Mouse (Mus musculus) kidney, embryonic 15.5 days (tissue): ENCODE measurements around the gene Cd80. TPM values are rescaled to one million over a fixed set of nuclear protein-coding genes. Genes with fewer than 3 reads are reported as not detected.
A peak's percentile ranks its signal among the peaks of the same experiment; 100 is the strongest.

Experiments used
- ATAC-seq: fragments of 200-750 bp; cut with Nextera tagmentation; replicated peaks from 2 replicates; pipeline ENCODE4 v1.8.0; 2017; ENCODE audit warnings: moderate TSS enrichment; ENCODE audit not compliant: low FRiP score
- H3K27ac ChIP-seq: fragments of 300-500 bp; sonication (generic); 2 replicates; pipeline ENCODE4 v1.5.1; 2015; ENCODE audit warnings: mild to moderate bottlenecking, inconsistent platforms
- H3K27me3 ChIP-seq: fragments of 300-500 bp; sonication (generic); 2 replicates; pipeline ENCODE4 v1.6.1; 2015; ENCODE audit warnings: inconsistent platforms
- H3K36me3 ChIP-seq: fragments of 300-500 bp; sonication (generic); 2 replicates; pipeline ENCODE4 v1.6.1; 2015; ENCODE audit warnings: inconsistent platforms
- H3K4me1 ChIP-seq: fragments of 300-500 bp; sonication (generic); 2 replicates; pipeline ENCODE4 v1.6.1; 2015; ENCODE audit warnings: inconsistent platforms
- H3K4me2 ChIP-seq: fragments of 300-500 bp; sonication (generic); 2 replicates; pipeline ENCODE4 v1.6.1; 2015; ENCODE audit warnings: moderate library complexity, mild to moderate bottlenecking, inconsistent platforms
- H3K4me3 ChIP-seq: fragments of 300-500 bp; sonication (generic); replicated peaks from 2 replicates; pipeline ENCODE4 v1.5.1; 2015; ENCODE audit warnings: mild to moderate bottlenecking, inconsistent platforms
- H3K9ac ChIP-seq: fragments of 300-500 bp; sonication (generic); 2 replicates; pipeline ENCODE4 v1.6.1; 2015; ENCODE audit warnings: mild to moderate bottlenecking, inconsistent platforms
- H3K9me3 ChIP-seq: fragments of 300-500 bp; sonication (generic); replicated peaks from 2 replicates; pipeline ENCODE4 v1.6.1; 2016; ENCODE audit warnings: inconsistent platforms
- WGBS: fragments of 180-500 bp; shearing (Covaris S2); methylation state at CpG from one replicate; pipeline ENCODE4 v1.1.7; 2015; ENCODE audit warnings: mixed read lengths; 5-methylcytosine and 5-hydroxymethylcytosine counted together
- polyA plus RNA-seq: library from polyadenylated mRNA; unstranded; fragments of >200 nt; fragmentation: Nextera tagmentation; extraction: Ambion mirVana; gene quantifications from 2 replicates; pipeline ENCODE4 v1.2.1, GENCODE M21; 2015

The Cd80 gene
- polyA plus RNA-seq, 1 experiment from 2014 or later: 0.29 TPM

DNA sequence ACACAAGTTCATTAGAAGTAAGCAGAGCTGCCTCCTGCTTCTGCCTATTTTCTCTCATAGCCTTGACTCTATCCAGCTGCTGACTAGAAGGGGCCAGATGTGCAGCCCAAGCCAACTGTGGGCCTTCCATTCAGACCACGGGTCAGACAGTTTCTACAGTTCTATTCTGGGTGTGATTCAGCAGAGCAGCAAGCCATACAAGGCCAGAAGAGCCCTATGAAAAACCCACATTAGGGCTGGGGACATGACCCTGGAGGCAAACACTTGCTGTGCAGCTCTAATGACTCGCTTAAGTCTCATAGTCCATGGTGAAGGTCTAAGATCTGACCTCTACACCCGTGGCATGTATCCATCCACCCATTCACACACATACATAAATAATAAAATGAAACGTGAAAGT, 10.7 kb downstream of the Cd80 start:
- H3K27ac ChIP-seq: no peak overlapping the region
- H3K4me2 ChIP-seq: no peak overlapping the region
- H3K27me3 ChIP-seq: no peaks in the 10 kb centered on the region
- 0 out of 2 replicates have a peak, but pooled peaks cover 3% of the 10 kb centered on the region for H3K4me1 ChIP-seq
- no peaks in the 10 kb centered on the region for H3K9me3 ChIP-seq
- WGBS: 80% methylated on average over 4 of the region's 4 CpGs
- no peak overlapping the region for H3K4me3 ChIP-seq
- H3K36me3 ChIP-seq: no peaks in the 10 kb centered on the region
- no peak overlapping the region for H3K9ac ChIP-seq
- ATAC-seq: no peak

DNA sequence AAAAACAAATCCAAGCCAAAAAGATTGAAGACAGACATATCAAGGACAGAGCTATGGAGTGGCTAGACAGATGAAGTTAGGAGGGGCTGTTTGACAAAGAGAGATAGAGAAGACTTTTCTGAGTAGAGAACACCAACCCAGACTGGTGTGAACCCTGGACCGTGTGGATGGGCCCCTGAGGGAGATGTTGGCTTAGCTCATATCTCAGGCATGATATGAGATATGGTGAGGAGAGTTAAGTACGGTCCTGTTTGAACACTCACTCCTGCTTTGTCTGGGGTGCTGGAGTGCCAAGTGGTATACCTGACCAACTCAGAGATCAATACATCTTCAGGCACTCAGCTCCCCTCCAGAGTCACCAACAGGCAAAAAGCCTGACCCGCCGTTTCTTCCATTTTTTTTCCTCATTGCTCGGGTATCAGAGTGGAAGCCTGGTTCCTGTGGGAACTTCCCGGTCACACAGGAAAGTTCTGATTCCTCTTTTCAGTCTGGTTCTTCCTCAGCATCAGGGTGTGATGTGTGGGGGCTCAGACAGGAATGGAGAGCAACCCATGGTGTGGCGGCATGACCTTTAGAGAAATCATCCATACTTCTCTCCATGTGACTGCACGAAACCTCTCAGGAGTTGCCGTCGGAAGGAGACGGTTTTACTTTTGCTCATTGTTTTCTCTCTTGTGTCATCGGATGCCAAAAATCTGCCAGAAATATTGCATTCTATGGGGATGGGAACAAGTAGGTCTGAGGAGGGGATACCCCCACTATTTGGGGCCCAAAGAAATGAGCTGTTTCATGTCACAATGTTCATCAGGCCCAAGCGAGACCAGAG, 11.9 kb downstream of the Cd80 start:
- ATAC-seq: no peak
- Histone ChIP-seq H3K9ac (no peak overlapping the region), H3K27me3 (no peaks in the 10 kb centered on the region), H3K4me3 (no peak overlapping the region), H3K27ac (no peak overlapping the region), H3K36me3 (no peaks in the 10 kb centered on the region), H3K4me2 (no peak overlapping the region), H3K9me3 (no peaks in the 10 kb centered on the region), H3K4me1 (0 out of 2 replicates have a peak, but pooled peaks cover 3% of the 10 kb centered on the region)
- 85% methylated on average over 13 of the region's 13 CpGs for WGBS

DNA sequence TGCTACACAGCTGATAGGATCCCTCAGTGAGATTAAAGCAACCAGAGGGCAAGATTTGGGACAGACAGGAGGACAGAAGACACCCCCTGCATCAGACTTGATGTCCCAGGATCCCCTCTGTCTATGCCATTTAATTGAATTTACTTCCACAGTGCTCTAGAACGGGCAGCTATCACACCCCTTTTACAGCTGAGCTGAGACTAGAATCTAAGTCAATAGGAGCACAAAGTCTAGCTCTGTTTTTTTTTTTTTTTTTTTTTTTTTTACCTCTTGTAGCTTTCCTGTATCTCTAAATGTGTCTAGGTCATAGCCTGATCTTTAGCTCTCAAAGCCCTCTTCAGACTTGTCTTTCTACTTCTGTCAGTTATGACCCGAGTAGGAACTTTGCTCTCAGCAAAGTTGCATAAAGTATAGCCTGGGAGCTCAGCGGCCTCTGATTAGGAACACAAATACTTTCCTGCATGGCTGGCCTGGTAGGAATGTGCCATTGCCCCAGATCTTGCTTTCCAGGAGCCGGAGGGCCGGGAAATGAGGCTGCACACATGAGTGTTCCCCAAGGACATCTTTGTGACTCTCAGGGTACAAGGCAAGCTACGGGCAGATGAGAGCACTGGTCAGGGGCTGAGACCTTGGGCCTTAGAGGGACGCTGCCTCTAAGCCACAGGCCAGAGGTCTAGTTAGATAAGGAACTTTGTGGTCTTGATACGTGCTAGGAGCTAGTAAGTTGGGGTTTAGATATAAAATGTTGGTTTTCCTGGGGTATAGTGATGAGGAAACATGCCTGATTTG, 12.8 kb downstream of the Cd80 start:
- no peak overlapping the region; the same call in 1 of the 2 replicates for H3K27ac ChIP-seq
- H3K4me3 ChIP-seq: no peak overlapping the region
- ATAC-seq: 0 out of 2 replicates have a peak, but pooled peaks have one; percentile 9
- H3K27me3 ChIP-seq: no peaks in the 10 kb centered on the region
- 0 out of 2 replicates have a peak, but pooled peaks cover 3% of the 10 kb centered on the region for H3K4me1 ChIP-seq
- H3K9ac ChIP-seq: no peak overlapping the region
- H3K4me2 ChIP-seq: no peak overlapping the region
- H3K9me3 ChIP-seq: no peaks in the 10 kb centered on the region
- 74% methylated on average over 8 of the region's 8 CpGs for WGBS
- no peaks in the 10 kb centered on the region for H3K36me3 ChIP-seq

DNA sequence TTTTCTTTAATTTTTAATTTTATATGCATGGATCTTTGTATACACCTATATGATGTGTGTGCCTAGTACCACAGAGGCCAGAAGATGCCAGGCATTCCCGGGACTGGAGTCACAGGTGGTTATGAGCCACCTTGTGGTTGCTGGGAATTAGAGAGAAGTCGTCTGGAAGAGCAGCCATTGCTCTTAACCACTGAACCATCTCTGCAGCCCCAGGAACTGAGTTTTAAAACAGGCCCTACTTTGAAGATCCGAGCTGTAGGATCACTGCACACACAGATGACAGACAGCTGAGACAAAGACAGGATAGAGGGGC, 13.3 kb downstream of the Cd80 start:
- WGBS: 32% methylated on average over 3 of the region's 3 CpGs
- Histone ChIP-seq H3K9ac (no peak overlapping the region), H3K4me3 (no peak overlapping the region), H3K4me1 (0 out of 2 replicates have a peak, but pooled peaks cover 3% of the 10 kb centered on the region), H3K27ac (no peak overlapping the region; the same call in 1 of the 2 replicates), H3K9me3 (no peaks in the 10 kb centered on the region), H3K36me3 (no peaks in the 10 kb centered on the region), H3K27me3 (no peaks in the 10 kb centered on the region), H3K4me2 (no peak overlapping the region)
- ATAC-seq: no peak

DNA sequence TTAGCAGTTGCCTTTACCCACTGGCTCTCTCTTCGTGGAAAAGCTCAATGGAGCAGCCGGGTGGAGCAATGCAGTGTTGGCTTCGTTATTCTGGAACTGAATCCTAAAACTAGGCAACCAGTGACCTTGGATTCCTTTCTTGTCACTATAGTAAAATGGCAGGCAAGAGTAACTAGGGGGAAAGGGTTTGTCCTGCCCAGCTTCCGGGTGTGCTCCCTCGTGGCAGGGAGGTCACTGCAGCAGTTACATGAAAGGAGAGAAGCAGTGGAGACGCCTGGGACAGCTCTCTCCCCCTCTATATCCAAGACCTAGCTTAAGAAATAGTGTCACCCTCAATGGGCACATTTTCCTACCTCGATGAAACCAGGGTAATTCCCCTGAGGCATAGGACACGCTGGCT, 14.1 kb downstream of the Cd80 start:
- WGBS: 69% methylated on average over 8 of the region's 8 CpGs
- no peak overlapping the region for H3K4me3 ChIP-seq
- no peaks in the 10 kb centered on the region for H3K36me3 ChIP-seq
- no peaks in the 10 kb centered on the region for H3K9me3 ChIP-seq
- no peak overlapping the region for H3K4me2 ChIP-seq
- no peak for ATAC-seq
- H3K9ac ChIP-seq: no peak overlapping the region
- H3K27ac ChIP-seq: no peak overlapping the region
- 0 out of 2 replicates have a peak, but pooled peaks cover 3% of the 10 kb centered on the region for H3K4me1 ChIP-seq
- no peaks in the 10 kb centered on the region for H3K27me3 ChIP-seq

DNA sequence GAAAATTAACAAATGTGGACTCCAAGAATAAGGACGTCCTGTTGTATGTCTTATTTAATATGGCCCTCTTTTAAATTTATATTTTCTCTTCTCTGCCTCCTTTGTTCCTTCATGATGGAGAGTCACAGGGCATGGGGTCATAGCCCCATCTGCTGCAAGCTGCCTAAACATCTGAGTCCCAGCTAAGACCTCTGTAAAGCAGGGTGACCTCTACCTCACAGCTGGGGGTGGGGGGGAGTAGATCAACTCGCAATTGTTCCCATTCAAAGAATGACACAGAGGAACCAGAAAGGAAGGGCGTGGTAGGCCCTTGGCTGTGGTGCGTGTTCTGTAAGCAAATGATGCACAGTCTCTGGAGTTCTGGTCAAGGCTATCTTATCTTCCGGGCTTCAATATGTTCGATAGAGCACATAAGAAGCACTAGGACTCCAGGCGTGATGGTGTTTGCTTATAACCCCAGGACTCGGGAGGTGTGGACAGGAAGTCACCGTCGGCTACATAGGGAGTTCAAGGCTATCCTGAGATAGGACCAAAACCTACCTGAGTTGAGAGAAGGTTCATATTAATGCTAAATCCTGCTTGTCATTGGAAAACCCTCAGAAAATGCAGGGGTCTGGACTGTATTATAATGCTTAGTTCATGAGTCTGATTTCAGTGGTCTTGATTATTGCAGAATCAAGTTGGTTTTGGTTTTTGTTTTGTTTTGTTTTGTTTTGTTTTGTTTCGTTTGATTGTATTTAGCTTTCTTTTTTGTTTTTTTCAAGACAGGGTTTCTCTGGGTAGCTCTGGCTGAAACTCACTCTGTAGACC, 16.5 kb downstream of the Cd80 start:
- Histone ChIP-seq H3K27me3 (no peaks in the 10 kb centered on the region), H3K4me2 (no peak overlapping the region), H3K27ac (no peak overlapping the region), H3K36me3 (no peaks in the 10 kb centered on the region), H3K4me1 (peaks cover 12% of the 10 kb centered on the region), H3K9me3 (no peaks in the 10 kb centered on the region), H3K9ac (no peak overlapping the region), H3K4me3 (no peak overlapping the region)
- ATAC-seq: no peak
- WGBS: 81% methylated on average over 11 of the region's 11 CpGs

DNA sequence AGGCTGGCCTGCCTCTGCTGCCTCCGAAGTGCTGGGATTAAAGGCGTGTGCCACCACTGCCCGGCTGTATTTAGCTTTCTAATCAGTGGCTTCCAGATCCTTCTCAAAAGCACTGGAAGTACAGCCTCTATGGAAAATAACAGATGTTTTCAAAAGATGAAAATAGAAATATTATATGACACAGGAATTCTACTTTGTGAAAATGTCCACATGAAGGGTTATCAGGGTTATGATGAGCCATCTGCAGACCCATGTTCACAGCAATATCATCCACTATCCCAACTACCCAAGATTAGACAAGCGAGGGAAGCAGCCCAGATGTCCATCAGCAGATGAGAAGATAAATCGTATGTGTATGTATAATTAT, 17.1 kb downstream of the Cd80 start:
- no peaks in the 10 kb centered on the region for H3K9me3 ChIP-seq
- peaks cover 17% of the 10 kb centered on the region for H3K4me1 ChIP-seq
- H3K27me3 ChIP-seq: no peaks in the 10 kb centered on the region
- H3K4me2 ChIP-seq: no peak overlapping the region
- no peak overlapping the region for H3K9ac ChIP-seq
- WGBS: 92% methylated on average over 5 of the region's 5 CpGs
- H3K27ac ChIP-seq: no peak overlapping the region
- H3K36me3 ChIP-seq: no peaks in the 10 kb centered on the region
- no peak overlapping the region for H3K4me3 ChIP-seq
- no peak for ATAC-seq

DNA sequence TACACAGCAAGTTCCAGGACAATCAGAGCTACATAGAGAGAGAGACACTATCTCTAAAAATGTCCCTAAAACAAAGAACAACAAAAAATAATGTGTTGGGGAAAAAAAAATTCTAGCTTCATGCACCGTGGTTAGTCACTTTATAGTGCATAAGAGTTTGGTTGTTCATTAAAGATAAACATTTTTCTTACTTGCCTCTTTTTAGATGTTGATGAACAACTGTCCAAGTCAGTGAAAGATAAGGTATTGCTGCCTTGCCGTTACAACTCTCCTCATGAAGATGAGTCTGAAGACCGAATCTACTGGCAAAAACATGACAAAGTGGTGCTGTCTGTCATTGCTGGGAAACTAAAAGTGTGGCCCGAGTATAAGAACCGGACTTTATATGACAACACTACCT, 18.3 kb downstream of the Cd80 start:
- Histone ChIP-seq H3K36me3 (no peaks in the 10 kb centered on the region), H3K27me3 (no peaks in the 10 kb centered on the region), H3K4me3 (no peak overlapping the region), H3K9me3 (no peaks in the 10 kb centered on the region), H3K9ac (no peak overlapping the region), H3K4me2 (no peak overlapping the region), H3K4me1 (peaks cover 14% of the 10 kb centered on the region), H3K27ac (no peak overlapping the region)
- 94% methylated on average over 5 of the region's 5 CpGs for WGBS
- no peak for ATAC-seq

DNA sequence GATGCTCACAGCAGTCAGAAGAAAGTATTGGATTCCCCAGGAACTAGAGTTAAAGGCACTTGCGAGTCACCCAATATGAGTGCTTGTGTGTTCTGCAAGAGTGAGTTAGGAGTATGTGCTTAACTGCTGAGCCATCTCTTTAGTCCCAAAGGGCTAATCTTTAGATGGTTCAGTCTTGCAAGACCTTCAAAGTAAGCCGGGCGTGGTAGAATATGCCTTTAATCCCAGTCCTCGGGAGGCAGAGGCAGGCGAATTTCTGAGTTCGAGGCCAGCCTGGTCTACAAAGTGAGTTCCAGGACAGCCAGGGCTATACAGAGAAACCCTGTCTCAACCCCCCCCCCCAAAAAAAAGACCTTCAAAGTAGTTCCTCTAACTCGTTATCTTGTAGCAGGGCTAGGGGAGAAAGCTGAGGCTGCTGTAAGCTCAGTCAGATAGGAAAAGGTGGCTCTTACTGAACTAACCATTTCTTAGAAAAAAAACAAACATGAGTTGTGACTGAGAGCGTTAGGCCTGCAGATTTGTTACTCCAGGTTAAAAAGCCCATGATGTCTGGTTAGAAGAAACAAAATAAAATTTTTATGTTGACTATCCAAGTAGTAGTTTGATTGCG, 19.4 kb downstream of the Cd80 start:
- Histone ChIP-seq H3K27me3 (no peaks in the 10 kb centered on the region), H3K36me3 (no peaks in the 10 kb centered on the region), H3K4me1 (peaks cover 14% of the 10 kb centered on the region), H3K4me3 (no peak overlapping the region), H3K9me3 (no peaks in the 10 kb centered on the region), H3K9ac (no peak overlapping the region), H3K4me2 (no peak overlapping the region), H3K27ac (no peak overlapping the region)
- WGBS: 87% methylated on average over 9 of the region's 9 CpGs
- no peak for ATAC-seq

DNA sequence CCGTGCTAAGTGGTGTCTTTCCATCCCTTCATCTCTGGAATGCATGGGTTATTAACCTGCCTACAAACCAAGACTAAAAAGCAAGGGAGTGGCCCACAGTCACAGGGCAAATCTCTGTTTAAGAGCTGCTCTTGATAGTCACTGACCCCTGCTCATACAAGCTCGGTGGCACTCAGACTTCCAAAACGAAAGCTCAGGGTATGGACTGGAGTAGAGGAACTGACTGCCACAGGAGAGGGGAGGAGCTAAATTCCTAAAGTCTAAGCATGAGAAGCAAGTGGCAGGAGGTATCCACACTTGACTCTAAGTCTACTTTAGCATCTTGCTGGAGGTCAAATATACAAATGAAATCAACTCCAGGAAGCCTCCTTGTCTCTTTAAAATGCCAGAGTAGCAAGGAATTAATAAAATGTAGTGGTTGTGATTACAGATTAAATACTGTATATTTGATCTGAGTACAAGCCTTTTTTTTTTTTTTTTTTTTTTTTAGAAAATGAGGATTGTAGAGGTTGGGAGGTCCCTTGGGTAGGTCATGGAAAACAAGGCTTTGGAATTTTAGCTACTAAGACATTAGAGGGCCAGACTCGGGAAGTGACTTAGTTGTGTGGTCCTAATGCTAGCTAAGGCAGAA, 20.4 kb downstream of the Cd80 start:
- Histone ChIP-seq H3K9ac (no peak overlapping the region), H3K4me1 (peaks cover 14% of the 10 kb centered on the region), H3K27ac (no peak overlapping the region), H3K4me3 (peak overlapping the region; percentile 44), H3K4me2 (peak overlapping the region; percentile 77), H3K27me3 (0 out of 2 replicates have a peak, but pooled peaks cover 2% of the 10 kb centered on the region), H3K9me3 (no peaks in the 10 kb centered on the region), H3K36me3 (no peaks in the 10 kb centered on the region)
- peak; percentile 38 for ATAC-seq
- WGBS: 29% methylated on average over 4 of the region's 4 CpGs
